Mouse (Mus musculus) lung, postnatal 0 days (tissue): ENCODE results near the gene Slc25a19.

Source experiments
- CTCF ChIP-seq: IDR thresholded peaks from 2 replicates; pipeline ENCODE4 v1.5.1; 2016; ENCODE audit warnings: antibody characterized with exemption, mild to moderate bottlenecking
- EP300 ChIP-seq: IDR thresholded peaks from 2 replicates; pipeline ENCODE4 v1.6.1; 2016; ENCODE audit warnings: antibody characterized with exemption, mild to moderate bottlenecking, control low read depth

- no peak for TF ChIP-seq CTCF
- no peak for TF ChIP-seq EP300
These were observed 4.8 kb upstream of the Slc25a19 start for GRCm38 (mm10) chr11:115632862-115633261.
